In the genomic region with DNA sequence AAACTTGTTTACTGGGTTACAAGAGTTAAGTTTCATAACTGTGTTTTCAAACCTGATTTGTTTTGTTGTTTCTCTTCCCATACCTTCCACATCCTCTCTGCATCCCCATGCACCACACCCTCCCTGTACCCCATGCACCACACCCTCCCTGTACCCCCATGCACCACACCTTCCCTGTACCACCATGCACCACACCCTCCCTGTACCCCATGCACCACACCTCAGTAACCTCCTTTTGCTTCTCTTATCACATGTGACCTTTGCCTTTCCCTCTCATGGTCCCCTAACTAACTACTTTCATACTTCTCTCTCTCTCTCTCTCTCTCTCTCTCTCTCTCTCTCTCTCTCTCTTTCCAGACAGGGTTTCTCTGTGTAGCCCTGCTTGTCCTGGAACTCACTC, we compare ENCODE assay signal across 23 mouse cellular contexts. TPM values are rescaled to one million over a fixed set of nuclear protein-coding genes. Genes with fewer than 3 reads are reported as not detected.
"Had no signal": no experiment of that assay in that cellular context is flagged by ENCODE, and none has a peak within 500 bp of the region (broad histone marks: within the 10 kb centered on the region; RNA-seq: fewer than 3 reads in every experiment).

No protein-coding gene starts in this region.

- H3K27me3 ChIP-seq: hindbrain, embryonic 13.5 days; hindbrain, embryonic 15.5 days had no signal

- ATAC-seq: hindbrain, postnatal 0 days had no signal

- H3K36me3 ChIP-seq: heart, embryonic 13.5 days; heart, embryonic 15.5 days; hindbrain, embryonic 13.5 days; hindbrain, embryonic 15.5 days; limb, embryonic 10.5 days; limb, embryonic 12.5 days had no signal

- DNase-seq: gastrocnemius, postnatal 14 days; gastrocnemius, postnatal 36 days; heart, adult 2 months; heart, postnatal 14 days; heart, postnatal 36 days; kidney, adult 18-20 months; kidney, adult 8-10 months; kidney, postnatal 10 days; kidney, postnatal 25 days; kidney, postnatal 4 days; liver had no signal

- H3K4me2 ChIP-seq: heart, embryonic 11.5 days; heart, embryonic 13.5 days; heart, embryonic 15.5 days; hindbrain, embryonic 13.5 days; hindbrain, embryonic 15.5 days; limb, embryonic 12.5 days; liver, embryonic 11.5 days had no signal

- H3K27ac ChIP-seq: heart, adult 2 months; heart, embryonic 13.5 days; heart, embryonic 15.5 days; hindbrain, embryonic 13.5 days; hindbrain, embryonic 15.5 days; hindbrain, postnatal 0 days; layer of hippocampus, adult 2 months; left cerebral cortex, adult 2 months; limb, embryonic 10.5 days; limb, embryonic 12.5 days had no signal

- H3K9me3 ChIP-seq: heart, embryonic 13.5 days; heart, embryonic 15.5 days; hindbrain, embryonic 13.5 days; hindbrain, embryonic 15.5 days; limb, embryonic 10.5 days; limb, embryonic 12.5 days had no signal

- H3K9ac ChIP-seq: heart, embryonic 13.5 days; heart, embryonic 15.5 days; hindbrain, embryonic 13.5 days; hindbrain, embryonic 15.5 days; limb, embryonic 12.5 days had no signal

- H3K4me3 ChIP-seq: heart, adult 2 months; heart, embryonic 13.5 days; heart, embryonic 15.5 days; hindbrain, embryonic 13.5 days; hindbrain, embryonic 15.5 days; layer of hippocampus, adult 2 months; left cerebral cortex, adult 2 months; limb, embryonic 10.5 days; limb, embryonic 12.5 days had no signal

- H3K4me1 ChIP-seq: heart, embryonic 13.5 days; heart, embryonic 15.5 days; hindbrain, embryonic 13.5 days; hindbrain, embryonic 15.5 days; limb, embryonic 10.5 days; limb, embryonic 12.5 days had no signal

RNA-seq across cellular contexts. Expression of a gene that starts 10.5 kb away (rescaled TPM):
- total RNA-seq: hematopoietic stem cell, adult 5-6 weeks had no signal
